Mouse (Mus musculus): Measurements from ENCODE around the gene Wdtc1. TPM values are rescaled to one million over a fixed set of nuclear protein-coding genes. Genes with fewer than 3 reads are reported as not detected.

The Wdtc1 gene
- total RNA-seq, 1 experiment from 2014 or later: 60.7 TPM

GRCm38 (mm10) chr4:133281513-133281912, 71.8 kb downstream of the Wdtc1 start:
- no peak for DNase-seq

GRCm38 (mm10) chr4:133278482-133278881, 74.8 kb downstream of the Wdtc1 start:
- no peak for DNase-seq

GRCm38 (mm10) chr4:133278067-133278466, 75.2 kb downstream of the Wdtc1 start:
- DNase-seq: no peak

- peak; percentile 94 for DNase-seq
Observed at GRCm38 (mm10) chr4:133277104-133278026, 75.9 kb downstream of the Wdtc1 start, which contains the start of gene Tmem222. TSS of gene Tmem222 (minus strand) at chr4:133277792.

GRCm38 (mm10) chr4:133270929-133271328, 82.4 kb downstream of the Wdtc1 start:
- DNase-seq: no peak

- peak; percentile 64 for DNase-seq
Observed at GRCm38 (mm10) chr4:133269596-133269995, 83.7 kb downstream of the Wdtc1 start.

GRCm38 (mm10) chr4:133268931-133269330, 84.3 kb downstream of the Wdtc1 start:
- DNase-seq: no peak

GRCm38 (mm10) chr4:133266248-133266880, 86.9 kb downstream of the Wdtc1 start:
- no peak for DNase-seq

GRCm38 (mm10) chr4:133265759-133266158, 87.5 kb downstream of the Wdtc1 start:
- no peak for DNase-seq

- DNase-seq: peak; percentile 45
Observed at GRCm38 (mm10) chr4:133265297-133265696, 88.0 kb downstream of the Wdtc1 start.

- DNase-seq: no peak
Observed at GRCm38 (mm10) chr4:133264559-133264958, 88.7 kb downstream of the Wdtc1 start.

GRCm38 (mm10) chr4:133263756-133264155, 89.5 kb downstream of the Wdtc1 start:
- no peak for DNase-seq

- DNase-seq: no peak
Observed at GRCm38 (mm10) chr4:133262882-133263281, 90.4 kb downstream of the Wdtc1 start, which contains the start of gene Sytl1. TSS of gene Sytl1 (minus strand) at chr4:133263113.

- no peak for DNase-seq
Observed at GRCm38 (mm10) chr4:133262375-133262765, 90.9 kb downstream of the Wdtc1 start.

- DNase-seq: no peak
Observed at GRCm38 (mm10) chr4:133261641-133262374, 91.5 kb downstream of the Wdtc1 start.

GRCm38 (mm10) chr4:133257798-133258408, 95.4 kb downstream of the Wdtc1 start:
- no peak for DNase-seq

- DNase-seq: no peak
Observed at GRCm38 (mm10) chr4:133257230-133257629, 96.1 kb downstream of the Wdtc1 start.

GRCm38 (mm10) chr4:133256820-133257219, 96.5 kb downstream of the Wdtc1 start:
- no peak for DNase-seq

GRCm38 (mm10) chr4:133255392-133255791, 97.9 kb downstream of the Wdtc1 start:
- no peak for DNase-seq

- DNase-seq: no peak
Observed at GRCm38 (mm10) chr4:133253412-133253811, 99.9 kb downstream of the Wdtc1 start.

- DNase-seq: no peak
Observed at GRCm38 (mm10) chr4:133252089-133252488, 101.2 kb downstream of the Wdtc1 start.

- DNase-seq: peak; percentile 35
Observed at GRCm38 (mm10) chr4:133251214-133251613, 102.1 kb downstream of the Wdtc1 start.
